Mouse (Mus musculus) heart, embryonic 16.5 days (tissue): ENCODE results near the gene Ncapd2. TPM values are rescaled to one million over a fixed set of nuclear protein-coding genes. Genes with fewer than 3 reads are reported as not detected.

Experiments
- ATAC-seq: fragments of 200-750 bp; cut with Nextera tagmentation; replicated peaks from 2 replicates; pipeline ENCODE4 v1.8.0; 2017; ENCODE audit warnings: moderate number of reproducible peaks; ENCODE audit not compliant: insufficient read depth, low FRiP score; ENCODE audit errors: extremely low read depth
- H3K27ac ChIP-seq: fragments of 300-500 bp; sonication (generic); 2 replicates; pipeline ENCODE4 v1.5.1; 2014; ENCODE audit warnings: mild to moderate bottlenecking, low read length, control low read depth, moderate library complexity
- H3K27me3 ChIP-seq: fragments of 300-500 bp; sonication (generic); 2 replicates; pipeline ENCODE4 v1.6.1; 2014; ENCODE audit warnings: low read length, mixed read lengths; ENCODE audit not compliant: control insufficient read depth, insufficient read depth
- H3K36me3 ChIP-seq: fragments of 300-500 bp; sonication (generic); 2 replicates; pipeline ENCODE4 v1.6.1; 2014; ENCODE audit not compliant: control insufficient read depth, insufficient read depth
- H3K4me1 ChIP-seq: fragments of 300-500 bp; sonication (generic); 2 replicates; pipeline ENCODE4 v1.6.1; 2014; ENCODE audit warnings: low read length, mixed read lengths; ENCODE audit not compliant: control insufficient read depth, insufficient read depth
- H3K4me2 ChIP-seq: fragments of 300-500 bp; sonication (generic); 2 replicates; pipeline ENCODE4 v1.6.1; 2014; ENCODE audit warnings: low read depth, mild to moderate bottlenecking, control low read depth, low read length
- H3K4me3 ChIP-seq: fragments of 300-500 bp; sonication (generic); 2 replicates; pipeline ENCODE4 v1.5.1; 2014; ENCODE audit warnings: mild to moderate bottlenecking, control low read depth, low read length
- H3K9ac ChIP-seq: fragments of 300-500 bp; sonication (generic); 2 replicates; pipeline ENCODE4 v1.6.1; 2014; ENCODE audit warnings: low read length, control low read depth
- H3K9me3 ChIP-seq: fragments of 300-500 bp; sonication (generic); replicated peaks from 2 replicates; pipeline ENCODE4 v1.6.1; 2016; ENCODE audit warnings: low read length; ENCODE audit not compliant: control insufficient read depth
- WGBS: fragments of 180-500 bp; shearing (Covaris S2); extraction: QIAGEN DNeasy Blood & Tissue Kit; methylation state at CpG from one replicate; pipeline ENCODE4 v1.1.7; 2014; 5-methylcytosine and 5-hydroxymethylcytosine counted together
- polyA plus RNA-seq: library from polyadenylated mRNA; unstranded; fragments of >200 nt; fragmentation: Nextera tagmentation; extraction: Ambion mirVana; gene quantifications from 2 replicates; pipeline ENCODE4 v1.2.1, GENCODE M21; 2015

Ncapd2 gene
- polyA plus RNA-seq, 1 experiment from 2014 or later: 99.3 TPM

GRCm38 (mm10) chr6:125196301-125196700, 4.8 kb upstream of the Ncapd2 start:
- no peak for ATAC-seq
- Histone ChIP-seq H3K9me3 (no peaks in the 10 kb centered on the region), H3K4me2 (no peak overlapping the region), H3K36me3 (peaks cover 13% of the 10 kb centered on the region; the same call in 1 of the 2 replicates), H3K27me3 (no peaks in the 10 kb centered on the region), H3K9ac (no peak overlapping the region), H3K27ac (no peak overlapping the region), H3K4me1 (peaks cover 4% of the 10 kb centered on the region), H3K4me3 (no peak overlapping the region)
- WGBS: 75% methylated on average over 3 of the region's 3 CpGs

- H3K4me2 ChIP-seq: no peak overlapping the region
- H3K4me3 ChIP-seq: no peak overlapping the region
- no peaks in the 10 kb centered on the region for H3K9me3 ChIP-seq
- H3K27ac ChIP-seq: no peak overlapping the region
- no peak for ATAC-seq
- WGBS: 32% methylated on average over 1 of the region's 1 CpGs
- no peaks in the 10 kb centered on the region for H3K27me3 ChIP-seq
- H3K9ac ChIP-seq: no peak overlapping the region
- H3K36me3 ChIP-seq: peaks cover 13% of the 10 kb centered on the region; the same call in 1 of the 2 replicates
- peaks cover 4% of the 10 kb centered on the region for H3K4me1 ChIP-seq
Measured at GRCm38 (mm10) chr6:125195541-125196075, 4.1 kb upstream of the Ncapd2 start.

GRCm38 (mm10) chr6:125193390-125193789, 1.9 kb upstream of the Ncapd2 start:
- no peaks in the 10 kb centered on the region for H3K9me3 ChIP-seq
- H3K36me3 ChIP-seq: peaks cover 25% of the 10 kb centered on the region
- H3K9ac ChIP-seq: no peak overlapping the region
- 51% methylated on average over 7 of the region's 7 CpGs for WGBS
- no peak overlapping the region for H3K27ac ChIP-seq
- H3K4me3 ChIP-seq: peak overlapping the region; percentile 92; the same call in 1 of the 2 replicates
- H3K27me3 ChIP-seq: no peaks in the 10 kb centered on the region
- peaks cover 9% of the 10 kb centered on the region for H3K4me1 ChIP-seq
- ATAC-seq: no peak
- peak overlapping the region; percentile 89 for H3K4me2 ChIP-seq

GRCm38 (mm10) chr6:125192841-125193240, 1.3 kb upstream of the Ncapd2 start:
- Histone ChIP-seq H3K4me3 (peak overlapping the region; percentile 92), H3K4me2 (peak overlapping the region; percentile 89), H3K27ac (peak overlapping the region; percentile 100), H3K27me3 (no peaks in the 10 kb centered on the region), H3K36me3 (peaks cover 29% of the 10 kb centered on the region), H3K9me3 (no peaks in the 10 kb centered on the region), H3K4me1 (peaks cover 9% of the 10 kb centered on the region), H3K9ac (peak overlapping the region; percentile 93)
- WGBS: 23% methylated on average over 5 of the region's 5 CpGs
- no peak for ATAC-seq

GRCm38 (mm10) chr6:125192016-125192714, 664 bp upstream of the Ncapd2 start:
- H3K9me3 ChIP-seq: no peaks in the 10 kb centered on the region
- H3K4me1 ChIP-seq: peaks cover 9% of the 10 kb centered on the region
- H3K27me3 ChIP-seq: no peaks in the 10 kb centered on the region
- H3K4me2 ChIP-seq: peak overlapping the region; percentile 89
- peak; percentile 91 for ATAC-seq
- peak overlapping the region; percentile 100 for H3K27ac ChIP-seq
- H3K36me3 ChIP-seq: peaks cover 36% of the 10 kb centered on the region
- H3K4me3 ChIP-seq: peak overlapping the region; percentile 92
- WGBS: under 1% methylated on average over 34 of the region's 34 CpGs
- peak overlapping the region; percentile 93 for H3K9ac ChIP-seq

- H3K4me1 ChIP-seq: peaks cover 9% of the 10 kb centered on the region
- H3K27ac ChIP-seq: peak overlapping the region; percentile 100
- peak overlapping the region; percentile 85 for H3K9ac ChIP-seq
- H3K4me3 ChIP-seq: peak overlapping the region; percentile 92
- peak overlapping the region; percentile 70 for H3K4me2 ChIP-seq
- H3K9me3 ChIP-seq: no peaks in the 10 kb centered on the region
- H3K27me3 ChIP-seq: no peaks in the 10 kb centered on the region
- no peak for ATAC-seq
- peaks cover 48% of the 10 kb centered on the region for H3K36me3 ChIP-seq
Measured at GRCm38 (mm10) chr6:125190816-125191215, 685 bp downstream of the Ncapd2 start.

- peaks cover 73% of the 10 kb centered on the region for H3K36me3 ChIP-seq
- H3K4me3 ChIP-seq: no peak overlapping the region
- H3K27ac ChIP-seq: no peak overlapping the region
- peaks cover 6% of the 10 kb centered on the region; the same call in 1 of the 2 replicates for H3K4me1 ChIP-seq
- no peaks in the 10 kb centered on the region for H3K9me3 ChIP-seq
- H3K4me2 ChIP-seq: no peak overlapping the region
- ATAC-seq: no peak
- 90% methylated on average over 10 of the region's 10 CpGs for WGBS
- H3K27me3 ChIP-seq: no peaks in the 10 kb centered on the region
- no peak overlapping the region for H3K9ac ChIP-seq
Measured at GRCm38 (mm10) chr6:125186203-125186602, 5.3 kb downstream of the Ncapd2 start.

GRCm38 (mm10) chr6:125182133-125182532, 9.4 kb downstream of the Ncapd2 start:
- Histone ChIP-seq H3K9ac (no peak overlapping the region), H3K27me3 (no peaks in the 10 kb centered on the region), H3K27ac (no peak overlapping the region), H3K4me1 (no peaks in the 10 kb centered on the region), H3K4me3 (no peak overlapping the region), H3K9me3 (no peaks in the 10 kb centered on the region), H3K36me3 (peaks cover 86% of the 10 kb centered on the region), H3K4me2 (no peak overlapping the region)
- ATAC-seq: no peak
- WGBS: 81% methylated on average over 5 of the region's 5 CpGs

- Histone ChIP-seq H3K4me2 (no peak overlapping the region), H3K4me1 (no peaks in the 10 kb centered on the region), H3K4me3 (no peak overlapping the region), H3K27ac (no peak overlapping the region), H3K9ac (no peak overlapping the region), H3K9me3 (no peaks in the 10 kb centered on the region), H3K36me3 (peaks cover 91% of the 10 kb centered on the region), H3K27me3 (no peaks in the 10 kb centered on the region)
- no peak for ATAC-seq
- WGBS: 90% methylated on average over 7 of the region's 7 CpGs
Measured at GRCm38 (mm10) chr6:125179601-125180000, 11.9 kb downstream of the Ncapd2 start.
